Mouse (Mus musculus) mesoderm, embryonic 11.5 days (tissue): Measurements from ENCODE around the gene Morc3.

Source experiments
- DNase-seq: peaks from one replicate; pipeline ENCODE4 v3.0.0-alpha.2; 2012; ENCODE audit warnings: low read depth, low spot score

Morc3 gene

DNA sequence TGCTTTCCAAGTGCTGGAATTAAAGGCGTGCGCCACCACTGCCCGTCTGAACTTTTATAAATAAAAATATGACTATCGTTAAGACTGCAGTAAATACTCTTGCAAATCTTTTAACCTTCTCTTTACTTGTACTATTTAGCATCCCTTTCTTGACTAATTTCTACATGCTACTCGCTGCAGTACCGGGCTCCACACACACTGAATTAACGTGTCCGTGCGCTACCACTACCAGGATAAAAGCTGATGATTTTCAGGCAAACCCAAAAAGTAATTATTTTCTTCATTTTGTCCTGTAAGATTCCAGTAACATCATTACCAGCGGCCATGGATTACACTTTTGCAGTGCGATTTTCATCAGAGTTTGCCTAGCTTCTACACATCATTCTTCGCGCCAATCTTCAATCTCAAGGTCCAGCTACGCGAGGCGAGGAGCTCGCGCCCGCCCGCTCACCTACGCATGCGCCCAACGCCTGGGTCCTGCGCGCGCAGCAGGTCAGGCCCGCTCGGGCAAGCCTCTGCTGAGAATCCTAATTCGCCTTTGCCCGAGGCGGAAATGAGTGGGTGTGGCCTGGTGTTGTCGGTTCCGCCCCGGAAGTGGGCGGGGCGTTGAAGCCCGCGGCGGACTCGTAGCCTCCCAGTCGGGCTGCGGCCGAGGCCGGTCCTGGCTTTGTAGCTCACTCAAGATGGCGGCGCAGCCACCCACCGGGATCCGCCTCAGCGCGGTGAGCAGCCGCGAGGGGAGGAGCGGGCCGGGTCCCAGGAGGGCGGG lies at the start of gene Morc3:
Gene Morc3, plus strand, starts transcription at position 495 of the 769 bp plus-strand sequence.
- DNase-seq = peak; percentile 100

DNA sequence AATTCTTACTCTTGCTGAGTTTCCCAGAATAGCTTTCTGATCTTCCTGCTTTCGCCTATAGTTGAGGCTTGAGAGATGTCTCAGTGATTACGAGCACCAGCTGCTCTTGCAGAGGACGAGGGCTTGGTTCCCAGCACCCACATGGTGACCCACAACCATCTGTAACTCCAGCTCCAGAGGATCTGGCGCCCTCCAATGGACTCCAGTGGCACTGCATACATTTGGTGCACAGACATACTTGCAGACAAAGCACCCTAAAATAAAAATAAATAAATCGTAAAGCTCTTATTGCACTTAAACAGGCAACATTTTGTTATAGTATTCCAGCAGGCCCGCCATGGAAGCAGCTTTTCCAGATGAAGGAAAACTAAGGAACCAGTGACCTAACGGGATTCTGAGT lies 47.7 kb upstream of the Morc3 start:
- DNase-seq = no peak

DNA sequence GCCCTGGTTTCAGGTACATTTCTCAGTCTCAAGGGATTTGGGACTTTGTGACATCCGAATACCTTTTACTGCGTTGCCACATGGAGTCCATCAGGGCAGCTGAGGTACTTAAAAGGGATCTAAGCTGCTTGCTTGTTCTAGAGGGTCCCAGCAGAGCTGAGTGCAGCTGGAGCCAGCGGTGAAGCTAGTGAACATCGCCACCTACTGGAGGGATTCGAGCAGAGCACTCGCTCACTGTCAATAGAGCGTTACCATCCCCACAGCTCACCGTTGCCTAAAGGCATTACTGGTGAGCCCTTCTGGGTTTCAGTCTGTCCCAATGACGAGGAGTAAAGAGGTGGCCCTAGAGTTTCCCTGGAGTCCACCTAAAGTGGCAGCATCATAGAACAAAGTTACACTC lies 46.1 kb upstream of the Morc3 start:
- peak; percentile 88 for DNase-seq

DNA sequence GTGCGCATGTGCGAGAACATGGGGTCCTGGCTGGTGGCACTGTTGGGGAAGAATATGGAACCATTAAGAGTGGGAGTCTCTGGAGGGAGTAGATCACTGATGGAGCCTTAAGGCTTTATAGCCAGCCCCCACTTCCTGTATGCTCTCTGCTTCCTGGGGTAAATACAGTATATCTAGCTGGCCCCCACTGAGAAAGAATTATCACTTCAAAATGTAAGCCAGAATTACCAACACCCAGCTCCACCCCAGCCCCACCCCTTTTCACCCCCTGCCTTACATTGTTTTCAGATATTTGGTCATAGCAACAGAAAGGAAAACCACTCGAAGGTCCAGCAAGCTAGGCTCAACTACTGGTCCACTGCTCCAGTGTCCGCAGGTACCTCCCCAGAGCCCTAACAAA lies 43.5 kb upstream of the Morc3 start:
- no peak for DNase-seq

DNA sequence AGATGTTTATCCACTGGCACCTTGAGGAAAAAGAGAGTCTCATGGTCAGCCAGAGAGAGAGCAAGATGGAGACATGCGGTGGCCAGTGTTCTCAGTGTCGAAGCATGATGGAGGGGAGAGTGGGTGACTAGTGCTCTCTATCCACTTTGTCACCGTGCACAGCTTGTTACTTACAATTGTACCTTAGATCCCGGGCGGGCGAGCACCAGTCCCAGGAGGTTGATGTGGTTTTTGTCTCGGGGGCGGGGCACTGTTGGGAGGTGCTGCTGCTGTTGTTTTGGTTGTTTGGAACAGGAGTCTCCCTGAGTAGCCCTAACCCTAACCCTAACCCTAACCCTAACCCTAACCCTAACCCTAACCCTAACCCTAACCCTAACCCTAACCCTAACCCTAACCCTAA lies 43.0 kb upstream of the Morc3 start:
- no peak for DNase-seq

DNA sequence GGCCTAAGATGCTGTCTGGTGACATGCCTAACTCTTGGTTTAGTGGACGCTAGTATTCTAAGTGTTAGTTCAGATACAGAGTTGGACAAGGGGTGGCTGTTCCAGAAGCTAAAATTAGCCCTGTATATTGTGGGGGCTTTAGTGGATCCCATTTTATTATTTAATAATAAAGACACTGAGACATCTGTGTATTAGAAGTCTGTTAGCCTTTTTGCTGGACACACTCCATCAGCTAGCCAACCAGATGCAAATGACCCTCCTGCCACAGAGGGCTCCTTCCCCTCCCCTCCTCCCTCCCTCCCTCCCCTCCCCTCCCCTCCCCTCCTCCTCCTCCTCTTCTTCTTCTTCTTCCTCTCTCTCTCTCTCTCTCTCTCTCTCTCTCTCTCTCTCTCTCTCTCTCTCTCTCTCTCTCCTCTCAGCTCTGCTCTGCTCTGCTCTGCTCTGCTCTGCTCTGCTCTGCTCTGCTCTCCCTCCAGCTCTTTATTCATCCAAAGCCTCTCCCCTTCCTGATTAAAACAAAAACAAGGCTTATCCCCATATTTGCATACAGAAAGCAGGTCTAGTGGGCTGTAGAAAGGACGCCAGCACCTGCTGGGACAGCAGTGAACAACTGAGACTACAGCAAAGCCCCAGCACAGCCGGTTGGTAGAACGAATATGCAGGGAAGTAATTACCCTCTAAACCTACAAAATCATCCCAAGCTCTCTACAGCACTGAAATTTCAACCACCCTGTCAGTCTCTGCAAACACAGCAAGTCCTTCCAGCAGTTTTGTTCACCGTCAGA lies 41.8 kb upstream of the Morc3 start:
- DNase-seq = no peak

DNA sequence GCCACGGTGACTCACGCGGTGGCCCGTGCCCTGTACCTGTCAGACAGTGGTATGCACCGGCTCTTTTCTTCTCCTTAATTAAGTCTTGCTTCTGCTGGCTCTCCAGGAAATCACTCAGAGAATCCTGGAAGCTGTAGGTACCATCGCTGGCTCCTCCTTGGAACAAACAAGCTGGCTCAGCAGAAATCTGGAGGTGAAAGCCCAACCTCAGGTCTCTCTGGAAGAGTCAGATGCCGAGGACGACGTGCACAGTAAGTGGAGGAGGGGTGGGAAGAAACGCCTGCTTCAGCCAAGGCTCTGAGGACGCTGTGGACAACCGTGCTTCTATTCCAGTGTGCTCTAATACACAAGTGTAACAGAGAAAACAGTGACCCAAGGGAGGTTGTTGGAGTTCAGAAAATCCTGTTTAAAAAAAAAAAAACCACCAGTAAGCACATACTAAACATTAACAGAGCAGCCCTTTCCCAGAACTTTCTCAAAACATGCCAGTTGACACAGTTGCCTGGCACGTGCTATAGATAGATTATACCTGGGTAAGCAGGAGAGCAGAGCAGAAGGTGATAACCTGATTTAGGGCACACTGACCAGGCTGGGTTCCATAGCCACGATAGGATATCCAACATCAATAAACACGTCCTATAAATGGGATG lies 38.8 kb upstream of the Morc3 start:
- DNase-seq = no peak

DNA sequence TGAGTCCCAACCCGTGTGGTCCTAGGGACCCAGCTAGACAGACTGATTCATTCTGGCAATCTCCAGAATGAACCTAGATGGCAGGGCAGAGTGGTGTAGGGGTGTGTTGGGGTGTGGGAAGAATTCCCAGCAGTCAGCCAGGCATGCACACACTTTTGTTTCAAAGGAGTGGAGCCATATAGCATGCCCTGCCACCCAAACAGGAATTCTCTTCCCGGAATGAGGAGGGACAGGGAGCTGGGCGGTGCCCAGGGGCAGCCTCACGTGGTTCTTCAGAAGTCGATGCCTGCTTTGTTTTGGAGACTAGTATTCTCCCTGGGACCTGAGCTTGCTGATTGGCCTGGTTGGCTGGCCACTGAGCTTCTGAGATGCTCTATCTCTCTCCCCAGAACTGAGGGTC lies 37.1 kb upstream of the Morc3 start:
- DNase-seq = no peak

DNA sequence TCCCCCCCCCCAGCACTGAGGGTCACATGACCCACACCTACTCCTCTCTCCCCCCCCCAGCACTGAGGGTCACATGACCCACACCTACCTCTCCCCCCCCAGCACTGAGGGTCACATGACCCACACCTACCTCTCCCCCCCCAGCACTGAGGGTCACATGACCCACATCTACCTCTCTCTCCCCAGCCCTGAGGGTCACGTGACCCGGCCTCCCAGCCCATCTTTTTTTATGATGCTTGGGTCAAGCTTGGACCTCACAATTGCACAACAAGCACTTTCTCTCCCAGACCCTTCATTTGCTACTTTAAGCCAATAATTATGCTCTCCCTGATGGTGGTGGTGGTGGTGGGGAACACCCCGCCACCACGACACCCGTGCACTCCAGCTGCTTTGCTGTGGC lies 36.5 kb upstream of the Morc3 start:
- DNase-seq = no peak

DNA sequence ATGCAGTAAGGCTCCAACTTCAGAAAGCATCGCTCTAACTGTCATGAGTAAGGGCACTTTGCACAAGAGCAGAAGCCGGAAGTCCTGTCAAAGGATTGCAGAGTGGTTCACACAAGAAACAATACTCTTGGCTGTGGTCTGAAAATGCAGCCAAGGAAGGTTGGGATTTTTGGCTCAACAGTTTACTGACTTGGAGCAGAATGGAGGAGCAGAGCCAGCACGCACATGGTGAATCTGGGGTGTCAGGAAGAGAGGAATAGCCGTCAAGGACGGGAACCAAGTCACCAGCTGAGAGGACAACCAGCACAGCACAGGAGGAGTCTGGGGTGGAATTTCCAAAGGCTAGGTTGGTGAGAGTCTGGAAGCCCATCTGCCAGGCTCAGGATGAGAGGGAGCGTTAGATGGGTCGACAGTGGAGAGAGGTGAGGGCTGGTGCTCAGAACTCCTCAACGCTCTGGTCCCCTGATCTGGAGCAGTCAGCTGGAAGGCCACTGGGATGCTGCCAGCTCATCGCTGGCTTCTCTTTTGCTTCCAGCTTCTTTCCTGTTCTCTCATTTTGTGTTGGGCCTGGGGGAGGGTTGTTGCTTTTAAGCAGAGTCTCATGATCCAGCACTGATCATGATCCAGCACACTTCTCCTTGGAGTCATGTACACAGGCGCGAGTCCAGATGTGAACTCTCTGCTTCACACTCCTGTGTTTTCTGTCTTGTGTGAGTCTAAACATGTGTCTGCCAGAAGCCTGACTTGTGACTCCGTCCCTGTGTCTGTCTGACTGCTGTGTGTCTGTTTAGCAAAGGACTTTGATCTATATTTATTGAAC lies 34.7 kb upstream of the Morc3 start:
- DNase-seq = no peak

DNA sequence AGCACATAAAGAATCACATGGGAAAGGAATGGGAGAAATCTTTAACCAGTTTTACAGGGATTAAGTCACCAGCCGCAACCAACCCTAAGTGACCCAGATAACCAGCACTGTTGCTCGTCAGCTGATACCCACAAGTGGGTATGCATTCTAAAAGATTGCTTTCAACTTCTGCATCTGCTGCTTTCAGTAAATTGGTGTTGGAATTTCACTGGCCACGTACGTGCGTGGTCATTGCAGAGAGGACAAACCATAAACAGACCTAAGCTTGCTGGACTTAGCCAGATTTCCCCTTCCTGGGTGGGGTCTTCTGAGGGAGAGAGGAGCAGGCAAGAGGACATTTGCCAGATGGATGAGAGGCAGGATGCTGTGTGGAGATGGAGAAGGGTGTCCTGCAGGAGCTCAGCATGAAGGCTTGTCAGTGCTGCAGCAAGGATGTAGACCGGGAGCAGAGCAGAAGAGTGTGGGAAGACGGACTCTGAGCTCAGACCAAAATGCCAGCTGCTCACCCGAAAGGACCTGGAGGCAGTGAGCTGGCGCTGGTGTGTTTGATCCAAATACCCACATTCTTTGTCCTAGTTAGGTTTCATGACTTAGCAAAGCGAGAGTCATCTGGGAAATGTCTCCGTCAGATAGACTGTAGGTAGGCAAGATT lies 34.0 kb upstream of the Morc3 start:
- DNase-seq = no peak

DNA sequence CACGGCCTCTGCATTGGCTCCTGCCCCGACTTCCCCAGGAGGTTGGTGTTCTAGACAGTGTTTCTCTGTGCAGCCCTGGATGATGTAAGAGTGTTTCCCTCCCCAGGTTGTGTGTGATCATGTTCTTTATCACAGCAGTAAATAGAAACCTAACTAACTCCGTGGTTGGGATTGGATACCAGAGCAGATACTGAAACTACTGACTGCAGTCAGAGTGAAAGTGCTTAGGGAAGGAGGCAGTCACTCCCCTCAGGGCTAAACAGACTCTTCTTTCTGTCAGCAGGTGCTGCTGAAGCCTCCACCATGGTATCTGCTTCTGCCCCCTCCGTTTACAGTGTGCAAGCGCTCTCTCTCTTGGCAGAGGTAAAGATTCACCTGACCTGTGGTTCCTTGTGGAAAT lies 33.3 kb upstream of the Morc3 start:
- DNase-seq = no peak

DNA sequence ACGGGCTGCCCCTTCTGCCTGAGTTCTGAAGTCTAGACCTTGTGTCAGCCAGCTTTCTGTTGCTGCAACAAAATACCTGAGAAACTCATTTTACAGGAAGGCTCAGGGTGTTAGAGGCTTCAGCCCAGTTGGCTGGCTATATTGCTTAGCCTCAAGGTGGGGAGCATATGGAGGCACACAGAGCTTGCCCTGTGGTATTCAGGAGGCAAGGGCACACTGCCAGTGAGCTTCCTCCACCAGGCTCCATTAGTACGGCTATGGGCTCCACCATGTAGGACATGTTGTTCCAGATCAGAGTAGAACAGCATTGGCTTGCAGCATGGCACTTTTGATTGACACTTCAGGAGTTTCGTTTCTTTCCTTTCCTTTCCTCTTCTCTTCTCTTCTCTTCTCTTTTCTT lies 32.9 kb upstream of the Morc3 start:
- DNase-seq = no peak

DNA sequence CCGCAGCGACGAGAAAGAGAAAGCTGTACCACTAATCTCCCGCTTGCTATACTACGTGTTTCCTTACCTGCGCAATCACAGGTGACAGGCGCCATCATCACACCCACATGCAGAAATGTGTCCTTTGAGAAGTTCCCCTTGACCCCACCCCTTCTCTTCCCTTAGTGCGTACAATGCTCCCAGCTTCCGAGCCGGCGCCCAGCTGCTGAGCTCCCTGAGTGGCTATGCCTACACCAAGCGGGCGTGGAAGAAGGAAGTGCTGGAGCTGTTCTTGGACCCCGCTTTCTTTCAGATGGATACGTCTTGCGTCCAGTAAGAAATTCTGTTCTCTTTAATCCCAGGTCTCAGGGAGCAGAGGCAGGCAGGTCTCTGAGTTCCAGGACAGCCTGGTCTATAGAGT lies 32.0 kb upstream of the Morc3 start:
- no peak for DNase-seq

DNA sequence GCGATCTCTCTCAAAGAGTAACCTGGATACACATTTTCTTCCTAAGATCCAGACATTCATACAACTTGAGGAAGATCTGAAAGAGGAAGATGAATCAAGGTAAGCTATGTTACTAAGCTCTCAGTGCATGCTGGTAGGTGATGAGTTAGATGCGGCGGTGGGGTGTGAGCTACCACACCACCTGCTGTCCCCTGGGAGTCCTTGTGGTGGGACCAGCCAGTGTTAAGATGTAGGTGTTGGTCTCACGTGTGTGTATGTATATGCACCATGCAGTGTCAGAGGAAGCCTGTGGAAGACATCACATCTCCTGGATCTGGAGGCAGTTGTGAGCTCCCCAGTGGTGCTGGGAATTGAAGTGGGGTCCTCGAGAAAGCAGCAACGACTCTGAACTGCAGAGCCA lies 24.8 kb upstream of the Morc3 start:
- DNase-seq = no peak

DNA sequence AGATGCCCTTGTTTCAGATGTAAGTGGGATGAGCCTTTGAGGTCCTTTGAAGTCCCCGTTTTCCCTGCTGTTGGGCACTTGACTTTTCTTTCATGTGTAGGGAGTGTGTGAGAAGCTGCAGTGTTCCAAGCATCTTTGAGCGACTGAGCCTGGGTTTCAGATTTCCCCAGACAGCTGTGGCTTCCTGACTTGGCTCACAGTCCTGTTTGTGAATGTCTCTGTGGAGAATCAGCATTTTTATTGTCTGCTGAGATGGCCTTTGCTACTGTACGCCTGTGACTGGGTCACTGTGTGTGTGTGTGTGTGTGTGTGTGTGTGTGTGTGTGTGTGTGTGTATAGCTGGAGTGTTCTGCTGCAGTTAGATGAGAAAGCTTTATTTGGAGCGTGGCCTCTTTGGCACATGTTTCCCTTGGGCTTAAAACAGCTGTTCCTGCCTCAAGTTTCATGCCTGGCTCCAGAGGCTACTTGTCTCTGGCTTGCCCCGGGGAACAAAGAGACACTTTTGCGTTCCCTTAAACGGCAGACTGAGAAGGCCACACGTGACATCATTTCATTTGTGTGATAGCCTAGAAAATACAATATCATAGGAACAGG lies 23.9 kb upstream of the Morc3 start:
- peak; percentile 63 for DNase-seq

DNA sequence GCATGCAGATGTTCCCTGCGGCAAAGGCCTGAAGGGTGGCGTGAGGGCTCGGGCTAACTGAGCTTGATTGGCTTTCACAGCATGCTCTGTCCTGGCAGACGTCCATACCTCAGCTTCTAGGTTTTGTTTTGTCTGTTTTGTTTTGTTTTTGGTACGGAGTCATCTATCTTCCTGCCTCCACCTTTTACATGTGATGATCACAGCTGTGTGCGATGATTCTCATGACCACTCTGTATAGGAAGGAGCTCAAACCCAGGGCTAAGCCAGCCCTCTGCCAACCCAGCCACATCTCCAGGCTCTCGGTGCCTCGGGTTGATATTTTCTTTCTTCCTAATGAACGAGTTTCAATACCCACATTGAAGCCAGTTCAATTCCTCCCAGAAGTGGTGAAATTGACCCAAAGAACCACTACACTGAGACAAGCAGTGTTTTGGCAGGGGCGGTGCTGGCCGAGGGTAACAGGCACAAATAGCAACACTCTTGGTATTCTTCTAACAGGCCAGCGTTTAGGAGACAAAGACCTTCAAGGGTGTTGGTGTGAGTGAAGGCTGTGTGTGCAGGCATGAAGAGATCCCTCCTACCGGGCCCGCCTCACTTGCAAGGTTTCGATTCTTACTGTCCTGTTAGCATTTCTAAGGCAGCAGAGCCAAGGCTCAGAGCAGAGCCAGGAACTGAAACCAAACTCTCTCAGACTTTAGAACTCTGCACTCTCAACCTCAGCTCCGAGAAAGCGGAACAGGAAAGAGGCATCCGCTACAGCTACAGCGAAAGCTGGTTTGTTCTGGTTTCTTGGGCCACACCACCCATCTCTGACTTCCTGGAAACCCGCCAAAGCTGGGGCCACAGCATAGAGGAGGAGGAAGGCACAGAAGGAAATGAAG lies 15.8 kb upstream of the Morc3 start:
- no peak for DNase-seq

DNA sequence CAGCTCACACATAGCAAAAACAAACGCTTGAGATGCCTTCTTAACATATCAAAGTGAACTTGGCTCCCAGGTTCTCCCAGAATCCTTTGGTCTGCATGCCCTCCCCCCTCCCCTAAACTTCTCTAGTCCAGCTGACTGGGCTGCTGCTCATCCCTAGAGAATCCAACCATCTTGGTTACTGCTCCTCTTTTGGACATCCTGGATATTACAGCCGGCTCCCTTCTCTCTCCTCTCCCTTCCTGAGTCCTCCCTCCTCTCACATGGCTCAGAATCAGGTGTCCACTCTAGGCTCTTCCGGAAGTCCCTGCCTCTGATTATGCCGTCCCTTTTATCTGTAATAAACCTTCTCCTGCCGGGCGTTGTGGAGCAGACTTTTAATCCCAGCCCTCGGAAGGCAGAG lies 15.1 kb upstream of the Morc3 start:
- DNase-seq = no peak

DNA sequence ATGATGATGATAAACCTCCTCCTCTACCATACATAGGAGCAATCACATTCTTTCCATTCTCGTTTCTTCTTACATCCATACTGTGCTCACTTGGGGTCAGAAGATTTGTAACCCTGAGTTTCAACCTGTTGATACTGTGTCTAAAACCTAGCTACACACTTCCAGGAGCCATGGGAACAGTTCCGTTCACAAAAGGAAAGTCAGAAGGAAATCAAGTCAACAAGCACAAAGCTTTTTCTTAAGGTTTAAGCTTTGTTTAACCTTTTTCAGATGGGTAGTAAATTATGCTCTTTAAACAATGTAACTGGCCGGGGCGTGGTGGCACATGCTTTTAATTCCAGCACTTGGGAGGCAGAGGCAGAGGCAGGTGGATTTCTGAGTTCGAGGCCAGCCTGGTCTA lies 14.6 kb upstream of the Morc3 start:
- no peak for DNase-seq
